Mouse (Mus musculus) testis, adult 2 months (tissue): ENCODE measurements around the gene Rsrc2.

Experiments
- CTCF ChIP-seq: fragments of 200-500 bp; IDR thresholded peaks from 2 replicates; pipeline ENCODE4 v1.5.1; 2012; ENCODE audit warnings: low read depth, mild to moderate bottlenecking, inconsistent platforms, low read length, moderate library complexity; ENCODE audit not compliant: control insufficient read depth, insufficient read depth, insufficient replicate concordance
- POLR2A ChIP-seq: fragments of 200-500 bp; IDR thresholded peaks from 2 replicates; pipeline ENCODE4 v1.6.1; 2012; ENCODE audit warnings: low read depth, mild to moderate bottlenecking, inconsistent platforms, low read length, moderate library complexity; ENCODE audit not compliant: control insufficient read depth

- TF ChIP-seq CTCF = no peak
- TF ChIP-seq POLR2A = no peak
Measured at GRCm38 (mm10) chr5:123744358-123744757, 4.9 kb downstream of the Rsrc2 start.
